Mouse (Mus musculus) monocyte, adult 2 months (primary cell): ENCODE data around the gene Memo1.
A peak's percentile ranks its signal among the peaks of the same experiment; 100 is the strongest.
"Not testable (repeated sequence)": the region's sequence is repeated elsewhere in the genome, so short reads cannot be mapped to it uniquely, and the experiment has no call there.

Experiments used
- DNase-seq, 2 experiments: peaks; one replicate each; pipeline ENCODE4 v3.0.0; 2022; ENCODE audit warnings: low spot score in 2 of 2, low read depth in 1 of 2

Gene Memo1

GRCm38 (mm10) chr17:74264333-74265155 lies 30.8 kb downstream of the Memo1 start:
- DNase-seq = no peak

- DNase-seq = no peak
Observed at GRCm38 (mm10) chr17:74262415-74262814, 32.9 kb downstream of the Memo1 start.

- no peak for DNase-seq
Observed at GRCm38 (mm10) chr17:74245284-74245683, 50.0 kb downstream of the Memo1 start.

- DNase-seq = no peak
Observed at GRCm38 (mm10) chr17:74242788-74243187, 52.5 kb downstream of the Memo1 start.

- no peak for DNase-seq
Observed at GRCm38 (mm10) chr17:74240322-74240721, 55.0 kb downstream of the Memo1 start.

GRCm38 (mm10) chr17:74228131-74228759 lies 67.1 kb downstream of the Memo1 start:
- no peak for DNase-seq

- DNase-seq = no peak
Observed at GRCm38 (mm10) chr17:74217304-74217703, 78.0 kb downstream of the Memo1 start.

GRCm38 (mm10) chr17:74212831-74213524 lies 82.3 kb downstream of the Memo1 start:
- not testable (repeated sequence) for DNase-seq

- no peak for DNase-seq
Observed at GRCm38 (mm10) chr17:74209143-74209908, 86.0 kb downstream of the Memo1 start.

- DNase-seq = no peak
Observed at GRCm38 (mm10) chr17:74195943-74196342, 99.4 kb downstream of the Memo1 start.

GRCm38 (mm10) chr17:74194755-74195154 lies 100.6 kb downstream of the Memo1 start:
- no peak for DNase-seq

- DNase-seq = no peak
Observed at GRCm38 (mm10) chr17:74193463-74193862, 101.9 kb downstream of the Memo1 start.

- DNase-seq = no peak
Observed at GRCm38 (mm10) chr17:74191446-74191845, 103.9 kb downstream of the Memo1 start.

- DNase-seq = no peak
Observed at GRCm38 (mm10) chr17:74186197-74186596, 109.1 kb downstream of the Memo1 start.

GRCm38 (mm10) chr17:74184739-74185138 lies 110.6 kb downstream of the Memo1 start:
- DNase-seq = no peak

GRCm38 (mm10) chr17:74180889-74181288 lies 114.4 kb downstream of the Memo1 start:
- DNase-seq = no peak

GRCm38 (mm10) chr17:74179640-74180039 lies 115.7 kb downstream of the Memo1 start:
- not testable (repeated sequence) for DNase-seq

- no peak for DNase-seq
Observed at GRCm38 (mm10) chr17:74173726-74174125, 121.6 kb downstream of the Memo1 start.

- DNase-seq = no peak
Observed at GRCm38 (mm10) chr17:74172834-74173233, 122.5 kb downstream of the Memo1 start.

- peak; percentile 2 to 5 for DNase-seq
Observed at GRCm38 (mm10) chr17:74159443-74159894, 135.9 kb downstream of the Memo1 start.

GRCm38 (mm10) chr17:74158161-74158560 lies 137.2 kb downstream of the Memo1 start:
- no peak for DNase-seq
